10 mouse cellular contexts compared by ENCODE assay signal in genomic region chr3:38433495-38434464, GRCm38 (mm10). TPM values are rescaled to one million over a fixed set of nuclear protein-coding genes. Genes with fewer than 3 reads are reported as not detected.
DNase-seq lines count a peak whose midpoint lies in the region; ATAC-seq and TF ChIP-seq lines count a peak whose summit lies in the region.
"Had no signal": no experiment of that assay in that cellular context is flagged by ENCODE, and none has a peak within 500 bp of the region (broad histone marks: within the 10 kb centered on the region; RNA-seq: fewer than 3 reads in every experiment).

No protein-coding gene starts in this region.

- no peak overlapping the region for H3K27ac ChIP-seq in liver, embryonic 16.5 days (ENCODE audit: low read length)
- H3K27ac ChIP-seq in liver, postnatal 0 days (ENCODE audit: low read depth) = no peak overlapping the region
- peak overlapping the region; percentile 50 for H3K27ac ChIP-seq in forebrain, embryonic 12.5 days
- H3K27ac ChIP-seq in lung, postnatal 0 days (ENCODE audit: low read length) = no peak overlapping the region
- 0 out of 2 replicates have a peak overlapping the region, but pooled peaks have one; percentile 23 for H3K27ac ChIP-seq in neural tube, embryonic 15.5 days (replicated peaks)
- H3K27ac ChIP-seq: hindbrain, embryonic 15.5 days had no signal

- H3K9me3 ChIP-seq in liver, embryonic 16.5 days (replicated peaks; ENCODE audit: control insufficient read depth, low read length) = no peaks in the 10 kb centered on the region
- H3K9me3 ChIP-seq in liver, postnatal 0 days (ENCODE audit: low read length) = peaks cover 3% of the 10 kb centered on the region; the same call in 1 of the 2 replicates
- no peaks in the 10 kb centered on the region for H3K9me3 ChIP-seq in forebrain, embryonic 12.5 days
- H3K9me3 ChIP-seq in lung, postnatal 0 days (ENCODE audit: low read length) = no peaks in the 10 kb centered on the region
- no peaks in the 10 kb centered on the region for H3K9me3 ChIP-seq in neural tube, embryonic 15.5 days (replicated peaks)
- H3K9me3 ChIP-seq: hindbrain, embryonic 15.5 days had no signal

- TF ChIP-seq EP300 in liver, postnatal 0 days (IDR thresholded peaks at IDR 0.05; ENCODE audit: low read depth) = no peak
- no peak; the same call in 1 of the 2 replicates for TF ChIP-seq EP300 in lung, postnatal 0 days (IDR thresholded peaks at IDR 0.05)

- intact Hi-C loops in left cerebral cortex, postnatal 14 days (cut with DNase I) = no loop called here

- H3K27me3 ChIP-seq in liver, embryonic 16.5 days (ENCODE audit: control insufficient read depth, insufficient read depth, low read depth, low read length) = no peaks in the 10 kb centered on the region
- H3K27me3 ChIP-seq in liver, postnatal 0 days (ENCODE audit: insufficient read depth, low read length) = no peaks in the 10 kb centered on the region
- H3K27me3 ChIP-seq in forebrain, embryonic 12.5 days = no peaks in the 10 kb centered on the region
- no peaks in the 10 kb centered on the region for H3K27me3 ChIP-seq in lung, postnatal 0 days (replicated peaks; ENCODE audit: insufficient read depth, low read length)
- H3K27me3 ChIP-seq in neural tube, embryonic 15.5 days (replicated peaks) = no peaks in the 10 kb centered on the region
- H3K27me3 ChIP-seq: hindbrain, embryonic 15.5 days had no signal

- no peak overlapping the region for H3K4me3 ChIP-seq in liver, embryonic 16.5 days (ENCODE audit: low read depth, low read length)
- H3K4me3 ChIP-seq in liver, postnatal 0 days (ENCODE audit: low read depth, low read length) = no peak overlapping the region
- no peak overlapping the region for H3K4me3 ChIP-seq in forebrain, embryonic 12.5 days (replicated peaks)
- no peak overlapping the region for H3K4me3 ChIP-seq in lung, postnatal 0 days (ENCODE audit: low read depth, low read length)
- no peak overlapping the region for H3K4me3 ChIP-seq in neural tube, embryonic 15.5 days (replicated peaks)
- H3K4me3 ChIP-seq: hindbrain, embryonic 15.5 days had no signal

- no peak for DNase-seq in liver, postnatal 0 days
- DNase-seq in lung, postnatal 0 days (ENCODE audit: low spot score) = peak; percentile 49
- no peak for DNase-seq in cerebellum, adult 8-10 months
- DNase-seq in right cerebral cortex, adult 2 months (ENCODE audit: low spot score in 2 of 2) = no peak
- no peak for DNase-seq in left cerebral cortex, postnatal 14 days (ENCODE audit: low spot score in 2 of 2)
- DNase-seq: kidney, postnatal 25 days had no signal

- H3K9ac ChIP-seq in liver, embryonic 16.5 days (ENCODE audit: low read depth, low read length) = no peak overlapping the region
- H3K9ac ChIP-seq in liver, postnatal 0 days (replicated peaks) = no peak overlapping the region
- H3K9ac ChIP-seq in forebrain, embryonic 12.5 days = no peak overlapping the region
- no peak overlapping the region for H3K9ac ChIP-seq in lung, postnatal 0 days (replicated peaks; ENCODE audit: low read depth)
- H3K9ac ChIP-seq in neural tube, embryonic 15.5 days (replicated peaks) = no peak overlapping the region
- H3K9ac ChIP-seq: hindbrain, embryonic 15.5 days had no signal

- H3K4me2 ChIP-seq in liver, embryonic 16.5 days (ENCODE audit: low read depth, low read length) = no peak overlapping the region
- H3K4me2 ChIP-seq in liver, postnatal 0 days (ENCODE audit: low read depth, low read length) = no peak overlapping the region
- H3K4me2 ChIP-seq in forebrain, embryonic 12.5 days = no peak overlapping the region
- no peak overlapping the region for H3K4me2 ChIP-seq in lung, postnatal 0 days (replicated peaks; ENCODE audit: low read depth, low read length)
- H3K4me2 ChIP-seq in neural tube, embryonic 15.5 days = no peak overlapping the region
- H3K4me2 ChIP-seq: hindbrain, embryonic 15.5 days had no signal

- no peaks in the 10 kb centered on the region for H3K4me1 ChIP-seq in liver, embryonic 16.5 days (ENCODE audit: control insufficient read depth, low read depth, low read length)
- H3K4me1 ChIP-seq in liver, postnatal 0 days (ENCODE audit: insufficient read depth) = no peaks in the 10 kb centered on the region
- peaks cover 20% of the 10 kb centered on the region for H3K4me1 ChIP-seq in forebrain, embryonic 12.5 days
- peaks cover 7% of the 10 kb centered on the region; the same call in 1 of the 2 replicates for H3K4me1 ChIP-seq in lung, postnatal 0 days (ENCODE audit: insufficient read depth, low read depth, low read length)
- H3K4me1 ChIP-seq in neural tube, embryonic 15.5 days = peaks cover 7% of the 10 kb centered on the region; the same call in 1 of the 2 replicates

- 28% methylated on average over 11 of the region's 11 CpGs for WGBS in liver, embryonic 16.5 days (ENCODE audit: insufficient replicate concordance)
- WGBS in liver, postnatal 0 days (ENCODE audit: insufficient replicate concordance) = 33% methylated on average over 11 of the region's 11 CpGs
- 13% methylated on average over 11 of the region's 11 CpGs for WGBS in forebrain, embryonic 12.5 days
- whole genome bisulfite sequencing in lung, postnatal 0 days = 26% methylated on average over 11 of the region's 11 CpGs
- 25% methylated on average over 11 of the region's 11 CpGs for WGBS in neural tube, embryonic 15.5 days

- no peaks in the 10 kb centered on the region for H3K36me3 ChIP-seq in liver, embryonic 16.5 days (ENCODE audit: control insufficient read depth, insufficient read depth)
- H3K36me3 ChIP-seq in liver, postnatal 0 days (replicated peaks; ENCODE audit: insufficient read depth, low read length) = no peaks in the 10 kb centered on the region
- no peaks in the 10 kb centered on the region for H3K36me3 ChIP-seq in forebrain, embryonic 12.5 days (replicated peaks)
- no peaks in the 10 kb centered on the region for H3K36me3 ChIP-seq in lung, postnatal 0 days (ENCODE audit: insufficient read depth, low read length)
- no peaks in the 10 kb centered on the region for H3K36me3 ChIP-seq in neural tube, embryonic 15.5 days
- H3K36me3 ChIP-seq: hindbrain, embryonic 15.5 days had no signal

- peak; percentile 50; the same call in 1 of the 2 replicates for ATAC-seq in liver, embryonic 16.5 days (ENCODE audit: low read depth)
- no peak for ATAC-seq in liver, postnatal 0 days
- peak; percentile 57; the same call in 1 of the 2 replicates for ATAC-seq in forebrain, embryonic 12.5 days (ENCODE audit: low FRiP score)
- ATAC-seq in lung, postnatal 0 days = peak; percentile 70
- peak; percentile 59; the same call in 1 of the 2 replicates for ATAC-seq in neural tube, embryonic 15.5 days (ENCODE audit: low FRiP score)

- TF ChIP-seq CTCF in liver, postnatal 0 days (IDR thresholded peaks at IDR 0.05; ENCODE audit: low read depth) = no peak
- no peak for TF ChIP-seq CTCF in lung, postnatal 0 days (IDR thresholded peaks at IDR 0.05)

RNA-seq across cellular contexts. Expression of gene Ankrd50, which starts 50.9 kb away (rescaled TPM):
- polyA plus RNA-seq in liver, embryonic 16.5 days (2015; fragmentation: Nextera tagmentation; extraction: Ambion mirVana) = 1.8 and 2.5 TPM in 2 replicates
- 2.1 and 2.2 TPM in 2 replicates for polyA plus RNA-seq in liver, postnatal 0 days (2015; fragmentation: Nextera tagmentation; extraction: Ambion mirVana)
- polyA plus RNA-seq in forebrain, embryonic 12.5 days (2016; fragmentation: Nextera tagmentation; extraction: Ambion mirVana) = 36.2 and 37.3 TPM in 2 replicates
- polyA plus RNA-seq in lung, postnatal 0 days (2015; fragmentation: Nextera tagmentation; extraction: Ambion mirVana) = 14.1 and 15.6 TPM in 2 replicates
- polyA plus RNA-seq in neural tube, embryonic 15.5 days (2015; fragmentation: Nextera tagmentation; extraction: Ambion mirVana) = 16.4 and 17.5 TPM in 2 replicates
- 10 to 100 TPM; 73.2 to 78.9 TPM for total RNA-seq in left cerebral cortex, postnatal 14 days (2021)

Comparison
In these comparisons a context has a peak if more than half of its experiments do, and no peak if none do; other contexts are left out.
1. H3K27ac ChIP-seq: peak in forebrain, embryonic 12.5 days (single experiment) and neural tube, embryonic 15.5 days (single experiment); none in liver, embryonic 16.5 days (single experiment), liver, postnatal 0 days (single experiment) and lung, postnatal 0 days (single experiment).